ENCODE assay signal across 21 mouse cellular contexts in the genomic region with DNA sequence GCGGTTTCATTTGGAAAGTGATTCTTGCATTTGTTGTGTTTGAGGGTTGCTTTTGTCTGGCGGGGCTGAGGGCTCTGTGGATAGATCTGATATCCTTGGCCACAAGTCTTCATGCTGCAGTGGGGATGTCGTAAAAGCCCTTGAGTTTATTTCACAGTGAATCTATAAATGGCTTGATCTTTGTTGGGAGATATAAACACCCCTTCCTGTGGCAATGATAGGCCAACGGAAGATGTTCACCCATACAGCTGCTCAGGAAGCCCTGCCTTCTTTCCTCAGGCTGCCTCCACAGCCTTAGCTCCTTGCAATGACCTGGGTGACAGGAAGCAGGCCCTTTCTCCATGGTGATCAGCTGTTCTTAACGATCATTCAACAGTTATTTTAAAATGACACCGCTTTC.
A peak's percentile ranks its signal among the peaks of the same experiment; 100 is the strongest.
DNase-seq lines count a peak whose midpoint lies in the region; ATAC-seq and TF ChIP-seq lines count a peak whose summit lies in the region.
"Had no signal": no experiment of that assay in that cellular context is flagged by ENCODE, and none has a peak within 500 bp of the region (broad histone marks: within the 10 kb centered on the region; RNA-seq: fewer than 3 reads in every experiment).

No protein-coding gene starts in this region.

- ATAC-seq in monocyte, adult 5-6 weeks (replicated peaks; ENCODE audit: insufficient number of reproducible peaks, low FRiP score, low TSS enrichment, poor library complexity, severe bottlenecking) = no peak
- no peak for ATAC-seq in neural tube, embryonic 15.5 days (ENCODE audit: low FRiP score)
- ATAC-seq: forebrain, embryonic 16.5 days; intestine, postnatal 0 days had no signal

- H3K27ac ChIP-seq in bone marrow, adult 2 months (ENCODE audit: control insufficient read depth, insufficient read depth, low read depth, low read length, poor library complexity) = 0 out of 2 replicates have a peak overlapping the region, but pooled peaks have one; percentile 11
- no peak overlapping the region for H3K27ac ChIP-seq in neural tube, embryonic 15.5 days (replicated peaks)
- H3K27ac ChIP-seq: embryonic facial prominence, embryonic 12.5 days; hindbrain, embryonic 12.5 days; layer of hippocampus, adult 2 months; midbrain, embryonic 10.5 days had no signal

- no peaks in the 10 kb centered on the region for H3K9me3 ChIP-seq in neural tube, embryonic 15.5 days (replicated peaks)
- H3K9me3 ChIP-seq: embryonic facial prominence, embryonic 12.5 days; heart, embryonic 12.5 days; hindbrain, embryonic 12.5 days; midbrain, embryonic 10.5 days had no signal

- TF ChIP-seq POLR2A in bone marrow, adult 2 months (IDR thresholded peaks at IDR 0.05; ENCODE audit: borderline replicate concordance, control insufficient read depth, low read depth, low read length) = no peak

- no peaks in the 10 kb centered on the region for H3K27me3 ChIP-seq in neural tube, embryonic 15.5 days (replicated peaks)
- H3K27me3 ChIP-seq: embryonic facial prominence, embryonic 12.5 days; heart, embryonic 12.5 days; hindbrain, embryonic 12.5 days had no signal

- WGBS in bone marrow, adult 2 months = 17% methylated on average over 6 of the region's 6 CpGs
- 82% methylated on average over 6 of the region's 6 CpGs for WGBS in neural tube, embryonic 15.5 days

- peaks cover 1% of the 10 kb centered on the region; the same call in 1 of the 2 replicates for H3K4me1 ChIP-seq in bone marrow, adult 2 months (ENCODE audit: control insufficient read depth, insufficient read depth, low read length)
- H3K4me1 ChIP-seq in neural tube, embryonic 15.5 days = no peaks in the 10 kb centered on the region
- H3K4me1 ChIP-seq: embryonic facial prominence, embryonic 12.5 days; midbrain, embryonic 10.5 days had no signal

- H3K4me2 ChIP-seq in neural tube, embryonic 15.5 days = no peak overlapping the region
- H3K4me2 ChIP-seq: embryonic facial prominence, embryonic 12.5 days; heart, embryonic 12.5 days; hindbrain, embryonic 12.5 days had no signal

- peak; percentile 55 for DNase-seq in CD4-positive helper T cell, adult 2 months (ENCODE audit: low read depth, low spot score)
- DNase-seq in lung, postnatal 10 days = peak; percentile 45
- peak; percentile 72 for DNase-seq in naive thymus-derived CD4-positive, alpha-beta T cell, adult 2 months (ENCODE audit: low read depth)
- DNase-seq in layer of hippocampus, postnatal 14 days (ENCODE audit: low spot score in 2 of 2) = no peak
- no peak for DNase-seq in kidney, adult 11 months
- DNase-seq: adrenal gland, postnatal 14 days; cerebellum, adult 18-20 months; kidney, postnatal 10 days; retina, postnatal 1 day; right cerebral cortex, postnatal 4 days had no signal

- no peak for TF ChIP-seq CTCF in bone marrow, adult 2 months (IDR thresholded peaks at IDR 0.05; ENCODE audit: control insufficient read depth, insufficient read depth, low read length)

- no peak overlapping the region for H3K9ac ChIP-seq in neural tube, embryonic 15.5 days (replicated peaks)
- H3K9ac ChIP-seq: embryonic facial prominence, embryonic 12.5 days; heart, embryonic 12.5 days; hindbrain, embryonic 12.5 days had no signal

- no peak overlapping the region for H3K4me3 ChIP-seq in bone marrow, adult 2 months (replicated peaks; ENCODE audit: control insufficient read depth, low read depth, low read length)
- H3K4me3 ChIP-seq in neural tube, embryonic 15.5 days (replicated peaks) = no peak overlapping the region
- H3K4me3 ChIP-seq: embryonic facial prominence, embryonic 12.5 days; heart, embryonic 12.5 days; hindbrain, embryonic 12.5 days; layer of hippocampus, adult 2 months; midbrain, embryonic 10.5 days had no signal

- H3K36me3 ChIP-seq in neural tube, embryonic 15.5 days = no peaks in the 10 kb centered on the region
- H3K36me3 ChIP-seq: embryonic facial prominence, embryonic 12.5 days; G1E; heart, embryonic 12.5 days; hindbrain, embryonic 12.5 days; midbrain, embryonic 10.5 days had no signal

Comparison
In these comparisons a context has a peak if more than half of its experiments do, and no peak if none do; other contexts are left out.
1. DNase-seq: peak in CD4-positive helper T cell, adult 2 months (single experiment), lung, postnatal 10 days (single experiment) and naive thymus-derived CD4-positive, alpha-beta T cell, adult 2 months (single experiment); none in layer of hippocampus, postnatal 14 days (0 of 2) and kidney, adult 11 months (single experiment).